In genomic region chr7:133775796-133776625, GRCm38 (mm10) we compare ENCODE assay signal across 8 mouse cellular contexts. TPM values are rescaled to one million over a fixed set of nuclear protein-coding genes. Genes with fewer than 3 reads are reported as not detected.
A peak's percentile ranks its signal among the peaks of the same experiment; 100 is the strongest.
DNase-seq lines count a peak whose midpoint lies in the region; ATAC-seq and TF ChIP-seq lines count a peak whose summit lies in the region.

No protein-coding gene starts in this region.

- H3K9ac ChIP-seq in forebrain, embryonic 15.5 days (replicated peaks) = peak overlapping the region; percentile 72
- H3K9ac ChIP-seq in hindbrain, embryonic 16.5 days (ENCODE audit: low read depth, low read length) = peak overlapping the region; percentile 84
- peak overlapping the region; percentile 72 for H3K9ac ChIP-seq in liver, embryonic 14.5 days (replicated peaks)

- peak overlapping the region; percentile 74 for H3K4me3 ChIP-seq in forebrain, embryonic 15.5 days
- H3K4me3 ChIP-seq in hindbrain, embryonic 16.5 days (ENCODE audit: low read length) = peak overlapping the region; percentile 89
- H3K4me3 ChIP-seq in liver, embryonic 14.5 days (ENCODE audit: insufficient read depth in 1 of 2, low read depth in 2 of 2, low read length in 2 of 2) = peak overlapping the region; percentile 78 to 82

- H3K4me1 ChIP-seq in forebrain, embryonic 15.5 days = peaks cover 18% of the 10 kb centered on the region
- H3K4me1 ChIP-seq in hindbrain, embryonic 16.5 days (ENCODE audit: control insufficient read depth, insufficient read depth, low read depth, low read length) = peaks cover 20% of the 10 kb centered on the region
- peaks cover 12 to 13% of the 10 kb centered on the region in 2 experiments for H3K4me1 ChIP-seq in liver, embryonic 14.5 days (replicated peaks; ENCODE audit: control insufficient read depth in 2 of 2, insufficient read depth in 2 of 2, low read length in 1 of 2)

- no peaks in the 10 kb centered on the region for H3K36me3 ChIP-seq in forebrain, embryonic 15.5 days
- H3K36me3 ChIP-seq in hindbrain, embryonic 16.5 days (ENCODE audit: control insufficient read depth, insufficient read depth, low read length) = no peaks in the 10 kb centered on the region
- no peaks in the 10 kb centered on the region for H3K36me3 ChIP-seq in liver, embryonic 14.5 days (replicated peaks; ENCODE audit: control insufficient read depth, insufficient read depth, low read depth)

- H3K27me3 ChIP-seq in forebrain, embryonic 15.5 days = no peaks in the 10 kb centered on the region
- no peaks in the 10 kb centered on the region for H3K27me3 ChIP-seq in hindbrain, embryonic 16.5 days (replicated peaks; ENCODE audit: control insufficient read depth, insufficient read depth, low read length)
- H3K27me3 ChIP-seq in liver, embryonic 14.5 days (ENCODE audit: control insufficient read depth, insufficient read depth, low read length) = no peaks in the 10 kb centered on the region

- peak; percentile 8 to 22 for DNase-seq in spleen, postnatal 14 days (ENCODE audit: low spot score in 2 of 2)
- no peak for DNase-seq in spleen, adult 18-20 months
- DNase-seq in adrenal gland, adult 8-10 months = peak; percentile 37
- DNase-seq in liver, embryonic 14.5 days (ENCODE audit: low read depth in 3 of 3, low spot score in 3 of 3) = peak in 1 of 3 experiments; percentile 20
- DNase-seq in layer of hippocampus, adult 18-20 months (ENCODE audit: low spot score in 2 of 2) = no peak

- 2% methylated on average over 32 of the region's 38 CpGs for WGBS in forebrain, embryonic 15.5 days
- WGBS in hindbrain, embryonic 16.5 days = 3% methylated on average over 37 of the region's 38 CpGs
- WGBS in liver, embryonic 14.5 days (ENCODE audit: insufficient replicate concordance) = 3% methylated on average over 38 of the region's 38 CpGs

- TF ChIP-seq CTCF in liver, embryonic 14.5 days (IDR thresholded peaks at IDR 0.05; ENCODE audit: low read depth) = no peak

- no peak overlapping the region for H3K27ac ChIP-seq in forebrain, embryonic 15.5 days (replicated peaks)
- H3K27ac ChIP-seq in hindbrain, embryonic 16.5 days (ENCODE audit: low read depth, low read length) = 0 out of 2 replicates have a peak overlapping the region, but pooled peaks have one; percentile 16
- no peak overlapping the region for H3K27ac ChIP-seq in liver, embryonic 14.5 days

- no peak for TF ChIP-seq EP300 in liver, embryonic 14.5 days (IDR thresholded peaks at IDR 0.05; ENCODE audit: low read depth)

- H3K9me3 ChIP-seq in forebrain, embryonic 15.5 days = no peaks in the 10 kb centered on the region
- no peaks in the 10 kb centered on the region for H3K9me3 ChIP-seq in hindbrain, embryonic 16.5 days (ENCODE audit: control insufficient read depth, low read length)
- H3K9me3 ChIP-seq in liver, embryonic 14.5 days (ENCODE audit: control insufficient read depth, low read length) = no peaks in the 10 kb centered on the region

- H3K4me2 ChIP-seq in forebrain, embryonic 15.5 days (replicated peaks) = peak overlapping the region; percentile 74
- H3K4me2 ChIP-seq in hindbrain, embryonic 16.5 days (ENCODE audit: low read length) = peak overlapping the region; percentile 91
- H3K4me2 ChIP-seq in liver, embryonic 14.5 days (ENCODE audit: low read depth) = peak overlapping the region; percentile 84

- peak; percentile 68 for ATAC-seq in forebrain, embryonic 15.5 days (replicated peaks)
- ATAC-seq in hindbrain, embryonic 16.5 days = peak; percentile 29; the same call in 1 of the 2 replicates
- peak; percentile 82 for ATAC-seq in liver, embryonic 14.5 days (ENCODE audit: insufficient read depth)
- peak; percentile 20; the same call in 1 of the 2 replicates for ATAC-seq in neutrophil, adult 5-6 weeks (ENCODE audit: extremely low read depth, insufficient number of reproducible peaks, low FRiP score, poor library complexity, severe bottlenecking)

RNA-seq across cellular contexts. Expression of gene Fank1, which starts 0.7 kb away (rescaled TPM):
- 1 to 10 TPM in 1 of 4 experiments, under 1 TPM in 2, not detected in 1; 0.20 to 1.0 (median 0.42) TPM for total RNA-seq in adrenal gland, adult 8-10 months (2022)
- polyA plus RNA-seq in forebrain, embryonic 15.5 days (2015; fragmentation: Nextera tagmentation; extraction: Ambion mirVana) = 4.0 TPM in 2 replicates
- 4.6 and 5.5 TPM in 2 replicates for polyA plus RNA-seq in hindbrain, embryonic 16.5 days (2015; fragmentation: Nextera tagmentation; extraction: Ambion mirVana)
- polyA plus RNA-seq in liver, embryonic 14.5 days (2012; rRNA removed) = 0.04 and 0.05 TPM in 2 replicates
- polyA plus RNA-seq in liver, embryonic 14.5 days (2014; fragmentation: Nextera tagmentation; extraction: Ambion mirVana) = 0.11 TPM in 1 of 2 replicates, not detected in the other
- not detected in 2 replicates for total RNA-seq in neutrophil, adult 5-6 weeks (2017)
- 1 to 10 TPM; 2.2 to 2.8 TPM for total RNA-seq in layer of hippocampus, adult 18-20 months (2021)

RNA-seq across cellular contexts. Expression of gene Dhx32, which starts 6.5 kb away (rescaled TPM):
- 10 to 100 TPM; 57.3 to 62.8 (median 61.1) TPM for total RNA-seq in adrenal gland, adult 8-10 months (2022)
- polyA plus RNA-seq in forebrain, embryonic 15.5 days (2015; fragmentation: Nextera tagmentation; extraction: Ambion mirVana) = 50.3 and 53.0 TPM in 2 replicates
- polyA plus RNA-seq in hindbrain, embryonic 16.5 days (2015; fragmentation: Nextera tagmentation; extraction: Ambion mirVana) = 43.8 and 44.4 TPM in 2 replicates
- 5.6 and 6.8 TPM in 2 replicates for polyA plus RNA-seq in liver, embryonic 14.5 days (2012; rRNA removed)
- 10.6 and 12.0 TPM in 2 replicates for polyA plus RNA-seq in liver, embryonic 14.5 days (2014; fragmentation: Nextera tagmentation; extraction: Ambion mirVana)
- 18.4 and 19.2 TPM in 2 replicates for total RNA-seq in neutrophil, adult 5-6 weeks (2017)
- 10 to 100 TPM; 35.4 to 36.5 TPM for total RNA-seq in layer of hippocampus, adult 18-20 months (2021)

Comparison
In these comparisons a context has a peak if more than half of its experiments do, and no peak if none do; other contexts are left out.
1. DNase-seq: peak in spleen, postnatal 14 days (2 of 2) and adrenal gland, adult 8-10 months (single experiment); none in spleen, adult 18-20 months (0 of 2) and layer of hippocampus, adult 18-20 months (0 of 2).
2. ATAC-seq: peak in every context shown above with its lines; median percentile 82 in liver, embryonic 14.5 days; 68 in forebrain, embryonic 15.5 days; 29 in hindbrain, embryonic 16.5 days; 20 in neutrophil, adult 5-6 weeks.
3. Peak in every context shown above with its lines, with median percentiles within 50 percentile points of each other: H3K4me2 ChIP-seq, H3K4me3 ChIP-seq and H3K9ac ChIP-seq.